Mouse (Mus musculus): ENCODE data around the gene Rps6ka4.

Rps6ka4 gene

DNA sequence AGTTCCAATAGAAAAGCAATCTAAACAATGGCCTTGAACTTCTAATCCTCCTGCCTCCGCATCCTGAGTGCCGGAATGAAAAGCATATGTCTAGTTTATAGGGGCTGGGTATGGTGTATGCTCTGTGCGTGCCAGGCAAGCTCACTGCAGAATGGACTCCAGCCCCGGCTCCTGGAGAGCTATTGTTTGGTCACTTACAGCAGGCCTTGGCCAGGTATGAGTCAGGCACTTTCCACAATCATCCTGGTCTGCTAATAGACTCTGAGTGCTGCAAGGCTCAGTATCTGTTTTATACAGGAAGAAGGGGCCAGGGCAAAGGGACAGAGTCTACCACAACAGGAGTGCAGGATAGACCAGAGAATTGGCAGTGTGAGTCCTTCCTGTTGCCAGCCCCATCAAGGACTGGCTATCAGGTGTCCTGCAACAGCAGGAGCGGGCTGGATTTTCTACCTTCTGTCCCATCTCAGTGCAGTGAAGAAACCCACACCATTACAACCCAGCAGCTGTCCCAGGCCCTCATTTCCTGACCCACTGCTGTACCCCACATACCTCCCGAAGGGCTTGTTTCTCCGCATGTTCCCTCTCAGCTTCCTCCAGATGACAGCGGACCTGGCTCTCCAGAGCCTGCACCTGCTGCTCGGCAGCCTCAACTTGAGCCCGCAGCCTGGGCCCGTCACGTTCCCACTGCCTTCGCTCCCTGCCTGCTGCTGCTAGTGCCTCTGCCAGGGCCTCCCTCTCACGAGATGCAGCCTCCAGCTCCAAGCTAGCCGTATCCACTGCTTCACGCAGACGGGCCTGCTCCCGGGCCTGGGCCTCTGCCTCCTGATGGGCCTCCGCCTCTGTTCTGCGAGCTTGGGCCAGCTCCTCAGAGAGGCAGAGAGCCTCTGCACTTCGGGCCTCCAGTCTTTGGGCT lies 12.2 kb upstream of the Rps6ka4 start:
- no peak for DNase-seq (ENCODE audit: low spot score in 2 of 2)

DNA sequence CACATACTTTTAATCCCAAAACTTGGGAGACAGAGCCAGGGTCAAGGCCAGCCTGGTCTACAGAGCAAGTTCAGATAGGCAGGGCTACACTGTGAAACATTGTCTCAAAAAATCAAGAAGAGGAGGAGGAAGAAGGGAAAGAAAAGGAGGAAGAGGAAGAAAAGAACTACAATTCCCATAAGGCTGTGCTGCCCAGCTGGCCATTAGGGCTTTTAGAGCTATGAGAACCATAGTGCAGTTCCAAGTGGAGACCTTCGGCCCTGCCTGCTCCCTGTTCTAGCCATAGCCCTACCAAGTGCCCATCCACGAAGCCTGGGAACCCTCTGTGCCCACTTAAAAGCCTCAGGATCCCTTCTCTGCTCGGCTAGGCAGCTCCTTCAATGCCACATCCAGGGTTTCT lies 11.1 kb upstream of the Rps6ka4 start:
- DNase-seq (ENCODE audit: low spot score in 2 of 2) = no peak

DNA sequence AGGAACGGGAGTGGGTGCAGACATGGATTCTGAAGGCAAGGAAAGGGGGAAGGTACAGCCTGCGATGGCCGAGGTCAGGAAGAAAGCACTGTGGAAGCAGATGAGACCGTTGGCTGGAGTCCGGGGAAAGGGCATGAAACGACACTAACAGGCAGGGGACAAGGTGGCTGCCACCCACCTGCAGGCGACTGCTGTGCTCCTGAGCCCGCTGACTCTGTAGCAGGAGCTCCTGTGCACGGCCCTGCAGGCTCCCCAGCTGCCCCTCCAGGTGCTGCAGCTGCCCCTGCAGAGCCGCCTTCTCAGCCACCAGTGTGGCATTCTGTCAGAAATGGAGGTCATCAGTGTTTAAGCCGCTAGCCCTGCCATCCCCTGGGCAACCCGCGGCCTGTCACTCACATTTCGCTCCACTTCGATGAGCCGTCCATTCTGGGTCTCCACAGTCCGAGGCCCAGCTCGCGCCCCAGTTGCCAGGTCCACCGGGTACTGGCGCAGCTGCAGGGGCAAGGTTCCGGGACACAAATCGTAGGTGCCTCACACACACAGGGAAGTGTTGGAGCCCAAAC lies 9.2 kb upstream of the Rps6ka4 start:
- DNase-seq (ENCODE audit: low spot score in 2 of 2) = no peak

DNA sequence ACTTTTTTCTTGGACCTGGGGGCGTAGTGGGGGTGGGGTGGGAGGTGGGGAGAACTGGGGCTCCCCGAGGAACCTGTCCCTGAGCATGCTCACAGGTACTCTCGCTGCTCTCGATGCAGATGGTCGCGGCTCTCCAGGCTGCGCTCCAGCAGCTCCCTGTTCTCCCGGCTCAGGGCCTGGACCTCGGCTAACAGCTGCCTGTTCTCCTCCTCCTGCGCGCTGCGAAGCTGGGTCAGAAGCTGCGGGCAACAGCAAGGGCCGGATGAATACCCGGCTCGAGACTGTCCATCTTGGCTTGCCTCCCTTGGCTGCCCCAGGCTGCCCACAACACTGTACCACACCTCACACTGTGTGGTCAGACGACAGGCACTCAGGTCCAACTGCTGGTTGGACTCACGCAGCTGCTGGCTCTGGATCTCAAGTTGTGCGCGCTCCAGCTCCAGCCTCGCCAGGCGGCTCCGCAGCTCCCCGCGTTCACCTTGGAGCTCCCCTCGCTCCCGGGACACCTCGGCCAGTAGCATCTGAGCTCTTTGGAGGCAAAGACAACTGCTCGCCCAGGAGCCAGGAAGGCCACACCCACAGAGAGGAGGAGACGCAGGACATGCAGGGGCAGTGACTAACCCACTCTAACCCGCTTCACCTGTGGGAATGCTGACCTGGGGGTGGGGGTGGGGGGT lies 7.5 kb upstream of the Rps6ka4 start:
- no peak for DNase-seq (ENCODE audit: low spot score in 2 of 2)

DNA sequence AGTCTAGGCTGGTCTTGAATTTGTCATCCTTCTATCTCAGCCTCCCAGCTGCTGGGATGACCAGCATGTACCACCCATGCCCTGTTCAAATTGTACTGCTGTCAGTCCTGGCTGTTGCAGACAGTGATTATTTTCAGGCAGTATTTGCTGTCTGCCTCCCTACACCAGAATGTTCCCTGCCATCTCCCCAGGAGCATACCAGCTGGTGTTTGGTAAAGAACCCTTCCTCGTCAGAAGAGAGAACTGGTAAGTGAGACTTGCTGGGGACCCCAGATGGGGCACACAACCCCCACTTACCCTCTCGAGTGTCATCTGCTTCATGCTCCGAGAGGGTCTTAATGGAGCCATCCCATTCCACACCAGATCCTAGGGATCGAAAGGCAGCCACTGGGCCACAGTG lies 5.6 kb upstream of the Rps6ka4 start:
- no peak for DNase-seq (ENCODE audit: low spot score in 2 of 2)

DNA sequence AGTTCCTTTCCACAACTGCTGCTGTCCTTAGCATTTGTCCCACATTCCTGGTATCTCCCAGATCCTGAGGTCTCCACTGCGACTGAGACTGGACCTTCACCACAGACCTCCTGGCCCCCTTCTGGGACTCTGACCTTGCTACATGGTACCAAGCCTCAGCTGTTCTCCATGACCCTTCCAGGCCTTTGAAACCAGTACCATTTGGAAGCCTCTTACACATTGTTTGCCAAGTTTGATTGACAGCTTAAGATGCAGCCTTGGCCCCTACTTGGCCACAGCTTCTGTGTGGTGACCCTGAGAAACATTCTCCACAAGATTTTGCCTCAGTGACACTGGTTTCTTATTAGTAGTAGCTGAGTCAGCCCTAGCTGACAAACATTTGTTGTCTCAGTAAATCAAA lies 1.9 kb upstream of the Rps6ka4 start:
- DNase-seq (ENCODE audit: low spot score in 2 of 2) = no peak

DNA sequence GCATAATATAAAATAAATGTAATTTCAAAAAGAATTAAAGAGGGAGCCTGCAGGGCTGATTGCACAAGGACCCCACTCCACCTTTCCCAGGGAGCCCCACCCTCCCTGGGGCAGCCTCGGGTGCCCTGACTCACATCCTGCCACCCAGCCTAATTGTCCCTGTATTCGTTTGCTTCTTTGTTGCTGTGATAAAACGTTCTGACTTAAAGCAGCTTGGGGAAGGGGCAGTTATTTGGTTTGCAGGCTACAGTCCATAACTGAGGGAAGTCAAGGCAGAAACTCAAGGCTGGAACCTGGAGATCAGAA lies 809 bp upstream of the Rps6ka4 start:
- DNase-seq (ENCODE audit: low spot score in 2 of 2) = no peak

DNA sequence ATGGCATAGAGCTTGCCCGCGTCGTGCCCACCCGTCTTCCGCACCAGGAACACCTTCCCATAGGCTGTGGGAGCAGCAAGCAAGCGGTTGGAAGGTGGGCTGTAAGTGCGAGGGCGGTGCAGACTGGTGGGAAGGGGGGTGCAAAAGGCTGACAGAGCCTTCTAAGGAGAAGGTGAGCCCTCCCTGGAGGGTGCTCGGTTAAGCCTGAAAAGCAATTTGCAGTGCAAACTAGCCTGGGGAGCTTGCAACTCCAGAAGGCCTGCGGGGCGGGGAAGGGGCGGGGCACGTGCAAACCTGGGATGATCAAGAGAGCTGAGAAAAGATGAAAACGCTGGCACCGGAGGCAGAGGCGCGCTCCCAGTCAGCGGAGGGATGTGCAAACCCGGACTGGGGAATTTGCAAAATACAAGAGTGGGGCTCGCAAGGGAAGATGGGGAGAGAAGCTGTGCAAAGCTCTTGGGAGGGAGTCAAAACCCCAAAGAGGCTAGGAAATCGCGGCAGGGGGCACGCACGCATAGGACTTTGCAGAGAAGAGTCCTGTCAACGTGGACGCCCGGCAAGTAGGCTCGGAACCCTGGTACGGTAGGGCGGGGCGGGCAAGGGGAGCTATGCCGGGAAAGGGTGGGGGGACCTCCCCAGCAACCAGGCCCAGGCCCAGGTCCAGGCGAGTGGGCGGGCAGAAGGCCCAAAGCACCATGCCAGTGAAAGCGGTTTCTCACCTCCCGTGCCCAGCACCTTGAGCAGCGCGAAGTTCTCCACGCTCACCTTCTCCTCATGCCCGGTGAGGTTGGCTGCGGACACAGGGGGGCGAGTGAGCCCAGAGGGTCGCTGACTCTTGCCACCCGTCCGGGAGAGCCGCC lies 591 bp downstream of the Rps6ka4 start:
- no peak for DNase-seq (ENCODE audit: low spot score in 2 of 2)

DNA sequence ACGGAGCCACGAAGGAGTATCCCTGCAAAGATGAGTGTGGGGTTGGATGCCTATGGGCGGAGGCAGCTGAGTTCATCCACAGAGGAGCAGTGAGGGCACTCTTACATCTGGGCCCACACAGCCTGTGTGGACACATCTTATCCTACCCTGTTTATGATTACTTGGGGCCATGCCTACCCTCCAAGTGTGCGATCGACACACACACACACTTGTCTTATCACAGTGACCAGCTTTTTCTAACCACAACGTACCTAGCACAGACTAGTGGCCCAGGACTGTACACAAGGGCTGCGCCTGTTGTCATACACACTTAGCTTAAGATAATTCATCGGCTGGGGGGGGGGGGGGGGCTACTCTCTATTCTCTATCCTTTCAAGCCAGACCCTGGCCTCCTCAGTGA lies 8.1 kb downstream of the Rps6ka4 start:
- no peak for DNase-seq (ENCODE audit: low spot score in 2 of 2)

DNA sequence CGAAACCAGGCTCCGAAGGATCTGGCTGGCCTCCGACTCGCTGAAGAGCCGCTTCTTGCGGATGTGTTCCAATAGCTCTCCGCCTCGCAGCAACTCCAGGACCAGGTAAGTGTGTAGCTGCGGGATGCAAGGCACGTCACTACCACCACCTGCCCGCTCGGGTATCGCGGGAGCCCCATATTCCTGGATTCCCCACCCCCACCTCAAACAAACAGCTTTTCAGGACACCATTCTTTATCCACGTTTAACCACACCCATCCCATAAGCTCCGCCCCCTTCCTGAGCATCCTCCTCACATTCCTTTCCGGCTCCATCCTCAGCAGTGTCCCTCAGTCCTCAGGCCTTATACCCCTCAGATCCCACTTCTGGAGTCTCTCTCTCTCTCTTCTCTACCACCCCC lies 9.1 kb downstream of the Rps6ka4 start:
- DNase-seq (ENCODE audit: low spot score in 2 of 2) = no peak

DNA sequence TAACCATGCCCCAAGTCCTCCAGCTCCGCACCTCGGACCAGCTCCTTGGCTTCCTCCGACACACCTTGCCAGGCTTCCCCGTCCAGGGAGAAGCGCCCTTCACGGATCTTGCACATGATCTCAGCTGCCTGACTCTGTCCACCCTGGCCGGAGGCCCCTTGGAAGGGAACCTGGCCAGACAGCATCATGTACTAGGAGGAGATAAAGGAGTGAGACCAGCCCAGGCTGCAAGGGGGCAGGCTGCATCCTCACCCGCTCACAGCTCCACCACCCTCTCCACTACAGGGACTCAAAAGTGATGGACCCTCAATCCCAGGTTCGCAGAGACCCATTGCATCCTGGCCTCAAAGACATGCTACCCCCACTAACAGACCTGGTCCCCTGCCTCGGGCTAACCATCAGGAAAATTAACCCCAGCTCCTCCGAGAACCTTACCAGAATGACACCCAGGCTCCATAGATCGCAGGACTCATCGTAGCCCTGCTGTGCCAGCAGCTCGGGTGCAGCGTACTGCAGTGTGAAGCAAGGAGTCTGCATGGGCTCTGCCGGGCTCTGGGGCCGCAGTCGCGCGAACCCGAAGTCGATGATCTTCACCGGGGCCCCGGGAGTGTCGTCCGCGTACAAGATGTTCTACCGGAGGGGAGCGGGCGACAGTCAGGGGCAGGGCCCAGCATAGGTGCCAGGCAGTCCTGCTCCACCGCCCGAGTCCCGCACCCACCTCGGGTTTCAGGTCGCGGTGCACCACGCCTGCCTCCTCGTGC lies 9.7 kb downstream of the Rps6ka4 start:
- DNase-seq (ENCODE audit: low spot score in 2 of 2) = no peak

DNA sequence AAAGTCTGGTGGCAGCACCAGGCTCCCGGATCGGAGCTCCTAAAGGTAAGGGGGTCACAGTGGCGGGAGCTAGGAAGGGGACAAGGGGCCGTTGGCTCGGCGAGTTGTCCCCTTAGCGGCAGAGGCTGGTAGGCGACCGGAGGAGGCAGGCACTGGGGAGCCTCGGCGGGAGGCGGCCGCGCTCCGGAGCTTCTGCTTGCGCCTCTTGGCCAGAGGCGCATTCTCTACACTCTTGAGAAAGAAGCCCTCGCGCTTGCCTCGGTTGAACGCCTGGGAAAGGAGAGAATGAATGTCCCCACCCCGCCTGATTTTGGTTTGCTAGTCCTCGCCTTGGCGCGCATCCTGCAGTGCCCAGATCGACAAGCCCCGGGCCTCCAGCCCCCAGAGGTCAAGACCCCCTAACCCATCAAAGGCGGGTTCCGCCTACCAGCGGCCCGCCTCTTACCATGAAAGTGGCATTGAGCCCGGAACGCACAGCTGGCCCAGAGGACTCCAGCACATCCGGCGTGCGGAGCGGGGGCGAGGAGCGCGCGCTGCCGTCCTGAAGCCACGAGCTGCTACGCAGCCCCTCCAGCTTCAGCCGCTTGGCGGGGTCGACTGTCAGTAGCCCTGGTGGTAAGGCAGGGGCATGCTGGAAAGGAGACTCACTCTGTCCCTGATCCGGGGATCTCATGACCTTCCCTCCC lies 10.4 kb downstream of the Rps6ka4 start:
- DNase-seq (ENCODE audit: low spot score in 2 of 2) = no peak

DNA sequence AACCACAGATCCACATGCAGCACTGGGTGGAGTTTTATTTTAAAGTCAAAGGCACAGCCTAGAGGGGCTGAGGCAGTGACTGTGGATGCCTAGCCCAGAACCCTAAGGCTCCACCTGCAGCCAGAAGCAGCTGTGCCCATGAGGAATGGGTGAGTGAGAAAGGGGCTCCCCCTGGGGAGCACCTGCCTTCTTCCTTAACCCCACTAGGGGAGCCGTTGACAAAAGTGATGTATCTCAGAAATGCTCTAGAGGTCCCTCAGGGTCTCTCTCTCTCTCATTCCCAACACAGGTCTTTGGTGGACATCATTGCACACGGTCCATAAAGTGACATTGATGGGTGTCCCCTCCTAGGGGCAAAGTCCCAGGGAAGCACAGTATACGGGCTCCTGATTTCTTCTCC lies 11.4 kb downstream of the Rps6ka4 start:
- DNase-seq (ENCODE audit: low spot score in 2 of 2) = no peak

DNA sequence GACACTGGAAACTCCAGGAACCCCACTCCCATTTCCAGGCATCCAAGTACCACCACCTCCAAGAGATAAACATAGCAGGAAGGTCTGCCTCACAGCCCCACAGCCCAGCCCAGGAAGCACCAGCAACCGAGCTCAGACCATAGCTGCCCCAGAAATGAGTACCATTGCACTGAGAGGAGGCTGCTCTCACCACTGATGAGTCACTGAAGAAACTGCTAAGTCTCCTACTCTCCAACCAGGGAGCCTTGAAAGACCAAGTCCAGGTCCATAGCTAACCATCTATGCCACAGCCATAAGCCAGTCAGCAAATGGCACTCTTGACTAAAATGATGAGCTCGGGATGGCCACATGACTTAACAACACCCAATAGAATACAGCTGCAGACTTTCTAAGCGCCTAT lies 13.8 kb downstream of the Rps6ka4 start:
- DNase-seq (ENCODE audit: low spot score in 2 of 2) = no peak

DNA sequence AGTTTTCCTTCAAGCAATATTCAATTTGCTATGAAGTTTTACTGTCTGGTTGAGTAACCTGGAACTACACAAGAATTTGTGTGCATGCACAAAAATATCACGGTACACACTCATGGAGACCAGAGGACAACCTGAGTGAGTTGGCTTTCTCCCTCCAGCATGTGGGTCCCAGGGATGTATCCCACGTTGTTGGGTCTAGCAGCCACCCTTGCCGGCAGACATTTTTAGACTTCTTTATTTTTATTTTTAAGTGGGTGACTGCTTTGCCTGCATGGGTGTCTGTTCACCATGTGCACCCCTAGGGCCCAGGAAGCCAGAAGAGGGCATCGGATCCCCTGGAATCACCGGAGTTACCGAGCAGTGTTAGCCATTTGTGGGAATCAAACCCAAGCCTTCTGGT lies 15.1 kb downstream of the Rps6ka4 start:
- no peak for DNase-seq (ENCODE audit: low spot score in 2 of 2)

DNA sequence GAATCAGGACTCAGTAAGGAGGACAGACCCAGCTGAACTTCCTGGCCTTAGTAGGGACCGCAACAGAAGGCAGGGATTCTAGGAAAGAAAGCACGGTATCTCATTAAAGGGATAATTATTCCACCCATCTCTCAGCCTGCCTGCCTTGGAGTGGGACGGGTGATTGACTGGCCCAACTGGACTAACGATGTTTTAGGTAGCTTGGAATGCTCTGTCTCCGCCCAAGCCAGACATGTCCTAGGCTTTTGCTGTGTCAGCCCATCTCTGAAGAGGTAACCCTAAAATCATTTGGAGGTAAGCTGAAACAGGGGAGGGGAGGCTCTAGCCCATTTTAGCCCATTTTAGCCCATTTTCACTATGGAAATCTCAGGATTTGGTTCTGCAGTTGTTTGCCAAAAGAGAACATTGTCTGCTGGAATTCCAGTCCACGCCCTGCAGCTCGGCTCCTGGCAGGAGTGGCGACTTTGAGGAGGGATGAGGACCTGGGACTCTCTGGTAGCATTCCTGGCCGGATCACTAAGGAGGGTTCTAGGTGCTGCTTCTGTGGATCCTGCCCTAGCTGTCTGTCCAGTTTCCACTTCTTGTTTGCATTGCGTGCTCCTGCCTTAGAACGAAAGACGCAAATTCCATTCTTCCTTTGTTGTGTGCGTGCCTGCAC lies 19.8 kb downstream of the Rps6ka4 start:
- DNase-seq (ENCODE audit: low spot score in 2 of 2) = no peak

DNA sequence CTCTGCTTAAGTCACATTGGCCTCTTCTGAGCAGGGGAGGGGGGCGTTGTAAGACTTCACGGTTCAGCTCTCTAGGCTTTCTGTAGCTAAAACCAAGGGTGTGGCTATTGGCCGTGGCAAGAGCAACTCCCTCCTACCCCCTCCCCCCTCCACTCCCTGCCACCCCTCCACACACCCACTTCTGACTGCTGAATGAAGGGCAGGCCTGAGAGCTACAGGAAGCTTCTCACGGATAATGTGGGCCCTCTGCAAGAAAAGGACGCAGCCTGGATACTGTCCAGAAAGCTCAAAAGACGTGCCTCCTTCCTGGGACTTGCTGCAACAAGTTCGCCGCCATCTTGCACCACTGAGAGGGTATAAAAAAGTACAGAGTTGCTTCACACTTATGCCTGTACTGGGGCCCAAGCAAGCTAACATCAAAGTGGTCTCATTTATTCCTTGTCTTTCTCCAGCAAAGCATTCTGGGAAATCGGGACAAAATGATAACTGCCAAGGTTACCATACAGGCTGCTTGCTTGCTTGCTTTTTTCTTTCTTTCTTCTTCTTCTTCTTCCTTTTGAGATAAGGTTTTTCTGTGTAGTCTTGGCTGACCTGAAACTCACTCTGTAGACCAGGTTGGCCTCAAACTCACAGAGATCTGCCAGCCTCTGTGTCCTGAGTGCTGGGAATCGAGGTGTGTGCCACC lies 21.2 kb downstream of the Rps6ka4 start:
- no peak for DNase-seq (ENCODE audit: low spot score in 2 of 2)

DNA sequence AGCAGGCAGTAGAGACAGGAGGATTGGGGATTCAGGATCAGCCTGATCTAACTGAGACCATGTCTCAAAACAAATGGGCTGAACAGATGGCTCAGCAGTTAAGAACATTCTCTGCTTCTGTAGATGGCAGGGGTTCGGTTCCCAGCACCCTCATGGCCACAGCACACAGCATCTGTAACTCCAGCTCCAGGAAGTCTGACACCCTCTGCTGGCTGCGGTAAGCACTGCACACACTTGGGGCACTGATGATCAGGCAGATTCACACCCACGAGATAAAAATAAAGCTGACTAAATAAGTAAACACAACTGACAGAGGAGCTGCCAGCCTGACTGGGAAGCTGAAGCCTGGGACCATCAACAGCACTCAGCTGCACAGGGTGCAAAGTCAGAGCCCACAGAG lies 25.5 kb downstream of the Rps6ka4 start:
- no peak for DNase-seq (ENCODE audit: low spot score in 2 of 2)

DNA sequence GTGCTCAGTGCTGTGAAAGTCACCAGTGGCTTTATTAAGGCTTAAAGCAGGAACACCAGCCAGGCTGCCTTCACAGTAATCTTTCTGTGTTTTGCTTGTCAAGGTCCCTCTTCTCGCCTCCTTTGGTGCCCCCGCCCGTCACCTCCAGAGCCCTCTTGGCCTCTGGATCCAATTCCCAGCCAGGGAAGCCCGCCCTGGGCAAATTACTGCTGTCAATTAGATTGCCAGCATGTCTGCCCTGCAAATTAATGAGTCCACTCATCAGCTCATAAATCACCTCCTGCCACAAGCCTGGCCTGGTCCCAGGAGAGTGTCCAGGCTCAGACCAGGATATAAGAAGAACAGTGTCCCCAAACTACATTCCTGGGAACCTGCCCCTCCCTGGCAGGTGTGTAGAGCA lies 26.1 kb downstream of the Rps6ka4 start:
- no peak for DNase-seq (ENCODE audit: low spot score in 2 of 2)
